Mouse (Mus musculus) heart, postnatal 0 days (tissue): ENCODE data around the gene Klrc3.
"Not testable (repeated sequence)": the region's sequence is repeated elsewhere in the genome, so short reads cannot be mapped to it uniquely, and the experiment has no call there.

Experiments
- CTCF ChIP-seq: IDR thresholded peaks from 2 replicates; pipeline ENCODE4 v1.5.1; 2016; ENCODE audit warnings: antibody characterized with exemption, control low read depth, low read depth
- EP300 ChIP-seq: IDR thresholded peaks from 2 replicates; pipeline ENCODE4 v1.6.1; 2016; ENCODE audit warnings: antibody characterized with exemption, low read depth

DNA sequence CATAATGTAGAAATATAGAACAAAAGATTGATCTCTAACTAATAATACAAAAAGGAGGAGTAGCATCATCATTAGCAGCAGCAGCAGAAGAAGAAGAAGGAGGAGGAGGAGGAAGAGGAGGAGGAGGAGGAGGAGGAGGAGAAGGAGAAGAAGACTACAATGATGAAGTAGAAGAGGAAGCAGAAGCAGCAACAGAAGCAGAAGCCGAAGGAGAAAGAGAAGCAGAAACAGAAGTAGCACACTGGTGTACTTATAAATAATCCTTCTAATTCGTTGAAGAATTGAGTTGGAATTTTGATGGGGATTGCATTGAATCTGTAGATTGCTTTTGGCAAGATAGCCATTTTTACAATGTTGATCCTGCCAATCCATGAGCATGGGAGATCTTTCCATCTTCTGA lies 12.1 kb downstream of the Klrc3 start:
- not testable (repeated sequence) for TF ChIP-seq CTCF, EP300
